Mouse (Mus musculus) fibroblast of lung, adult 2 months (primary cell): ENCODE measurements around the gene Olfr585.

Source experiments
- DNase-seq: peaks from one replicate; pipeline ENCODE4 v3.0.0-alpha.2; 2011; ENCODE audit warnings: low read depth

Olfr585 gene

DNA sequence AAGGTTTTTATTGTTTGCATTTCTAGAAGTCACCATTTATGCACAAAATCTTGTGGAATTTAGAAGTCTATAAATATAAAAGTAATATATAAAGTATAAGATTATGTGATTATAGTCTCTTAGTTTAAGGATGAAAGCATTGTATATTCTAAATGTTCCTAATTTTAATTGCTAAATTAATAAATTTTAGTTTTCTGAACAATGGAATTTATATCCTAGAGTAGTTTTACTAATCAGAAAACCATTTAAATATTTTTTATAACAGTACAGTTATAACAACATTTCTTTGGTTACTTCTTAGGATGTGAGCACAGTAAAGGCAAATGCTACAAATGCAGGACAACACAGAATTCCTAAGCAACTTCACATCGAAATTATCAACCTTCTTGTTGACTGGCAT lies at the start of gene Olfr585:
Olfr585 (plus strand) TSS at position 301 of the 400 bp plus-strand sequence.
- no peak for DNase-seq

DNA sequence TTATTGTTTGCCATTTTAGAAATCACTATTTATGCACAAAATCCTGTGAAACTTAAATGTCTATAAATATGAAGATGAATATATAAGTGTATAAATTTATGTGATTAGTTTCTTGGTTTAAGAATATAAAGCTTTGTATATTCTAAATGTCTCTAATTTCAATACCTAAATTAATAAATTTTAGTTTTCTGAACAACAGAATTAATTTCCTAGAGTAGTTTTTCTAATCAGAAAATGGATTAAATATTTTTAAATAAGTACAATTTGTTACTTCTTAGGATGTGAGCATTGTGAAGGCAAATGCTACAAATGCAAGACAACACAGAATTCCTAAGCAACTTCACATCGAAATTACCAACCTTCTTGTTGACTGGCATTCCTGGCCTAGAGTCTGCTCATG lies 46.5 kb upstream of the Olfr585 start, which contains the start of gene Olfr583:
Olfr583 (plus strand) TSS at position 301 of the 400 bp plus-strand sequence.
- DNase-seq = no peak

DNA sequence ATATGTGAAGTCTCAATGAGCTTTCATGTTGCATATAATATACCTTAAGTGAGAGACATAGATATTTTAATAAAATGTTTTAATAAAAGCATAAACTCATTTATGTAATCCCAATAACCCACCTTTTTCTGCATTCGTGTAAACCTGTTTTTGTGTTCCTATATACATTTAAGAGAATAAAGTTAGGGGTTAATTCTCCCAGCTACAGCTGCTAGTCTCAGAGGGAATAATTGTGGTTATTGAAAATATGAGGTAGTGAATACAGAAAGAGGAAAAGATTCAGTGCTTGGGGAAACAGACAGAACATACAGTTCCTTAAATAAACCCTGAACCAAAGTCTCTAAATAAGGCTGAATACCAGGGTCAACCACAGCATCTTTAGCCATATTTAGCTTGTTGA lies 15.9 kb upstream of the Olfr585 start, which contains the start of gene Olfr584:
Olfr584 (plus strand) TSS at position 301 of the 400 bp plus-strand sequence.
- DNase-seq = no peak

DNA sequence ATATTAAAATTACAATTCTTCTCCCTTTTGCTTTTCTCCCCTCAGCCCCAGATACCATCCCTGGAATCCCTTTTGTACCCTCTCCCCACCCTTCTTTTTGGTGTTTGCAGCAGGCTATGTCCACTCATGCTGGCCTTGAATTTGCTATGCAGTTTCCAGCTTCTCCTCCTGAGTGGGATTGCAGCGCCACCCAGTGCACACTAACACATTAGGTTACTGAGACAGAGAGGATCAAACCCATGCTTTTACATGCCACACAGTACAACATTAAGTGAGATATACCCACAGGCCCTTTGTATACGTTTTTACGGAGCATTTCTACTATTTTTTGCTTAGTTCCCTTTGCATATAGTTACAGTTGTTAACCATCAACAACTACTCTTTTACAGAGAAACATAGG lies 21.9 kb downstream of the Olfr585 start:
- no peak for DNase-seq

DNA sequence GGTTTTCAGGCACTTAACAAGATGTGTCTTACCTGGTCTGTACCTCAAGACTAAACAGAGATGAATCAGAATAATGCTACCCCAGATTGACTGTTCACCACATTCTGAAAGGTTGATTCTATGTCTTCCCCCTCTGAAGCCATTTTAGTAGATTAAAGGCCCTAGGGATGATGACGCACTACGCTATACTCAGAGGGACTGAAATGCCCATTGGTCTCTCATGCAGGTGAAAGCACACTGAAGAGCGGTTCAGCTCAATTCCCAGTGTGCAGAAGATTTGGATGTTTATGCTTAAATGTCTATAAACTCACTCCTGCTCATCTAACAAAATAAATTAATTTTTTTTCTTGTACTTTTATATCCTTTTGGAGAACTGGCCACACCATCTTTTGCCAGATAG lies 28.0 kb downstream of the Olfr585 start, which contains the start of gene Olfr586:
Olfr586 (minus strand) TSS at position 101 of the 400 bp plus-strand sequence.
- DNase-seq = no peak

DNA sequence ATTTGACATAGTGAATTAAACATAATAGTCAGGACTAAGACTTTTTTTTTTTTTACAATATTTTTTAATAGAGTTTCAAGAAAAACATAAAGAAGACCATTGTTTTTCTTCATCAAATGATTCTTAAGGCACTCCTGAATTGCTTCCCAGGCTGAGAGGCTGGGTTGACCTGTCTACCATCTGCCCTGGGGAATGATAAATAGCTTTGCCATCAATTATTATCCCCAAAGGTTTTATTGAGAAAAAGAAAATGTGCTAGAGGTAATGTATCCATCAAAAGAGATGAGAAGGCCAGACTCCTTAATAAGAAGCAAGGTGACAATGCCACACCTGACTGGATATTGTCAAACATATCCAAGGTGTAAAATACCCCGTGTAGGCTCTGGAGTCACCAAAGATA lies 43.1 kb downstream of the Olfr585 start, which contains the start of gene Olfr588-ps1:
Olfr588-ps1 (plus strand) TSS at position 301 of the 400 bp plus-strand sequence.
- DNase-seq = no peak
